Mouse (Mus musculus) megakaryocyte progenitor cell, adult 5-6 weeks (primary cell): ENCODE measurements at regions not wholly inside any gene's neighbourhood (a gene's known extent, or its start where the extent isn't known, plus 50 kb on each side); places are given as distances from the start of the nearest gene placed in this dataset.

Experiments
- ATAC-seq: replicated peaks from 2 replicates; pipeline ENCODE4 v1.8.0; 2016; ENCODE audit warnings: mild to moderate bottlenecking, moderate TSS enrichment, inconsistent platforms; ENCODE audit not compliant: poor library complexity

- ATAC-seq, result peak; percentile 73
Measured at GRCm38 (mm10) chr3:143103333-143103732, 221.5 kb upstream of the Pkn2 start.

DNA sequence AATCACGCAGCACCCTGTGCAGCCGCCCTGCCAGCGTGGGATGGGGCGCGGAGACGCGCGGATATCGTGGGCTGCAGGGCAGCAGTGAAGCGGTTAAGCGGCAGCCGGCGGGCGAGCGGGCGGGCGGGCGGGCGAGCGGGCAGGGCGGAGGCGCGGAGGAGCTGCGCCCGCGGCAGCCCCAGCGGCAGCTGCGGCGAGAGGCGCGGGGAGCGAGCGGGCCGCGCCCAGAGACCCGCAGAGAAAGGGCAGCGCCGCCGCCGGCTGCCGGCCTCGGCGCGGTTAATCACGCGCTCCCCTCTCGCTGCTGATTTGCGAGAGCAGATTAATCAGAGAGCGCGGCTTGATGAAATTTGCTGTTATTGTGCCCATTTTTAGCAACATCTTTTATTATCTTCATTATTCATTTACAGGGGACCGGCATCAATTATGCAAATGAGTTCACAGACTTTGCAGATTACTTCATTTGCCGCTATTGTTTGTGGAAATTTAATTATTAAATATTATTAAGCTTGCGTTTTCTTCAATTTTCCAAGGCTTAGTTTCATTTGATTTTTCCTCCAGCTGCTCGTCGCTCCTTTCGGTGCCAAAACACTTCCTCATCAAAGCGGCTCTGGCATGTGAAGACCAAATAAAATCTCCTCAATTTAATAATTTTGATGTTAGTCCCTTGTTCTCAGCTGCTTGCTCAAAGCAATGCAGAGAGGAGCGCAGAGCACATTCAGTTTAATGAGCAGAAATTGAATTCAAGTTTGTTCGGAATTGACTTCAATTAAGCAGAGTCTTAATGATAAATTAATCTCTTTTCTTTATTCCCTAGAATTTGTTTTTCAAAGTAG lies 219.2 kb upstream of the Pkn2 start:
- ATAC-seq, result peak; percentile 47

DNA sequence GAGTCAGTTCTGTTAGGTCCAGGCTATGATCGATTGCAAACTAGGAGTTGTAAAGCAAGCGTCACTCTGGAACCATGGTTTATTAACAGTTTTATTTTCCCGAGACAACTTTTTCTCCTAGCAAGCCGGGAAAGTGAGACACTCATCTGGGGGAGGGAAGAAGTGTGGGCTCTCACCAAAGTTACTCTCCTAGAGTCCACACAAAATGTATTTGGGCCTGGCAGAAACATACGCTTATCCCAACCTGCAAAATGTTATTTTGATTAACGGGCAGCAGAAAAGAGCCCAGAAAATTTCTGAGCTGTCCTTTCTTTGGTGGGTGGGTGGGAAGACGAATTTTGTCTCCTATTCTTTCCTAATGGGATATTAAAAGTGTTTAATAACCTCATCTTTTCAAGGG lies 218.4 kb upstream of the Pkn2 start:
- ATAC-seq, result no peak

DNA sequence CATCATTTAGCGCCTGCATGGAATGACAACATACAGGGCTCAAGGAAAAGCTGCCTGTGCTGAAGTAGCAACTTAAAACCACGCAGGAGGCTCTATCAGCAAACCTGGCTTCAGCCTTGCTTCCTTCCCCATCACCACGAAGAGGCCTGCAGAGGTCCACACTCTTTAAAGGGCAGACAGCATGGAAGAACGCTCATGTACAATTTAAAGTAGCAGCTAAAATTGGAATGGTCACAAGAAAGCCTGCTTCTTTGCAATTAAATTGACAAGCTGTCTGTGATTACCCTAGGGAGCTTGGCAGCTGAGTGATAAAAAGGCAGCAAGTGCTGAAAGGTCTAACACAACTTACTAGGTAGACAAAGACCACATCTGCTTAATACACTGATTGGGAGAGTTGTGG lies 210.4 kb upstream of the Pkn2 start:
- ATAC-seq, result no peak

DNA sequence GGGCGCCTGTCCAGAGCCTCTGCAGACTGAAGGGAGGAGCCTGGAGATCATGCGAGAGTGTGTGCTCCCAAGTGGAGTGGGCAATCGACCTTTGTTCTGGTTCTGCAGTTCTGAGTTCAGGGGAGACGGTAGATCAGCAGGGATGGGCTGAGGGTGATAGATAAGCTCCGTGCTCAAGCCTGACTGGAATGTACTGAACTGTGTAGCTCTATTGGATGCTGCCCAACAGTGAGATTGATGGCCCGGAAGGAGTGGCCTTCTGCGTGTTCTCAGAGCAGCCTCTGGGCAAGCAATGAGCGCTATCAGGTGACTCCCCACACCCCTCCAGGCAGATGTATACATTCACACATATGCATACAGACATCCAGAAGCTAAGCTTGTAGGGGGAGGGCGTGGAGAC lies 209.1 kb upstream of the Pkn2 start:
- peak; percentile 90 for ATAC-seq

- peak; percentile 49; the same call in 1 of the 2 replicates for ATAC-seq
Measured at GRCm38 (mm10) chr3:143090316-143090715, 208.5 kb upstream of the Pkn2 start.

DNA sequence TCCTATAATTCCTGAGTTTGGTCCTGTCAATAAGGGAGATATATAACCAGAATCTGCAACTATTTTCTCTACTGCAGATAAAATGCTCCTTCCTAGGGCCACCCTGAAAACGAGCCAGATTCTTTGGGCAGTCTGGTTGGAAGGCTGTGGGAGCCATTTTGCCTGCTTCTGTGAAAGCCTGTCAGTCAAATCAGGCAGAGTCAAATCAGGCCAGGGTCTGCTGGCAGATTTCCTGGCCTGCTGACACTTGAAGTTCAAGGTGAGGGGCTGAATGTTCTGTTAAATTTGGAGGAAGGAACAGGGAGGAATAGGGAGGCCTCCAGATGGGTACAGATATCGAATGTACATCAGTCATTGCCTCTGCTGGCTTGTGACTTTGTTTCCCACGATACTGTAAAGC lies 206.0 kb upstream of the Pkn2 start:
- ATAC-seq, result no peak

- no peak for ATAC-seq
Measured at GRCm38 (mm10) chr3:143078310-143078709, 196.5 kb upstream of the Pkn2 start.

DNA sequence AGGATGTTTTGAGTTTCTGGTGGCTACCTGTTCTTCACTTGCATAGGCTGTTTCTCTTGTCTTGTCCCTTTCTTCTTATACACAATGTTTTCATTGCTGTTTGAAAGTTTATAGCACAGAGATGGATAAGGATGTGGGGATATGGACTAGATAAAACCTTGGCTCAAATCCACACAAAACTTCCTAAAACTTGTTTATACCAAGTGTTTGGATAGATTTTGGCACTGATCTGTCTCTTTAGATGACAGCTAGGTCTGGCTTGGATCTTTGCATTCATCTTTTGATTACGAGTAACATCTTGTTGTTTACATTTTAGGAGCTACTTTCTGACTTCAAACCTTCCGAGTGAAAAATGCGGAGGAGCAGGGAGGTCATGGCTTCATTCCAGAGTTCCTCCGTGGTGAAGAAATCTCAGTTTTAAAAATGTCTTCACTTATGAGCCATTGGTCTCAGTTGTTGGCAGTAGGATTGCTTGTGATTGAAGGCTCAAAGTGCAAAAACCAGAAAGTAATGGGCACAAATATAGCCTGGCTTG lies 190.1 kb upstream of the Pkn2 start:
- no peak for ATAC-seq

DNA sequence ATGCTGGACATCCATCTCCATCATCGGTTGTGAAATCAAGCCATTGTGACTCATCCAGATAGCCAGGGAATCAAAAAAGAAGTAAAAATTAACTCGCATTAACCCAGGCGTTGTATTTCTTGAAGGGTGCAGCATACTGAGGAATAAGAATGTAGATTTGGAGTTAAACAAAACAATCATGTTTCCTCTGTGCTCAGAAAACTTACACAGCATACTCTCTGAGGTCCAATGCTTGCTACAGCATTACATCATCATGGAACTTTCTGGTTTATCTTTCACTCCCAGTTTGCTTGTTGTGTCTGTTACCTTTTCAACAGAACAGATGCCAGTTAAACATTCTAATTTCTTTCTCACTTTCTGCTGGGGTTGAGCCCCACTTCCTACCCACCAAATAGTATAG lies 173.1 kb upstream of the Pkn2 start:
- ATAC-seq, result no peak

GRCm38 (mm10) chr3:143053286-143053993 lies 171.6 kb upstream of the Pkn2 start:
- peak; percentile 23; the same call in 1 of the 2 replicates for ATAC-seq

DNA sequence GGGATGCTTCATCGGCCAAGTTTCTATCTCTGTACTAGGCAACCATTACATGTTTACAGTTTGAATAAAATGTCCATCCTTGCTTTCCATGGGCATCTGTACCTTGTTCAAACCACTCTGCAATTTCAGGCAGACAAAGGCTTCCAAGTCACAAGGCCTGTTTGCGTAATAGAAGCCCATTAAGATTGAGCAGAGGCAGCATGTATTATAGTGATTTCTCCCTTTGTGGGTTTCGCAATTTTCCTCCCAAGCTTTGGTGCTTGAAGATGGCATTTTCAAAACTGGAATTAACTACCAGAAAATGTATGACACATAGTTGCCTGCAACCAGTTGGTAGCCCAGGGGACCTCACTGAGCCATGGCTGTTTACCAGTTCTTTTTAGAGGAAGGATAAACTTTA lies 158.9 kb upstream of the Pkn2 start:
- ATAC-seq, result peak; percentile 62

DNA sequence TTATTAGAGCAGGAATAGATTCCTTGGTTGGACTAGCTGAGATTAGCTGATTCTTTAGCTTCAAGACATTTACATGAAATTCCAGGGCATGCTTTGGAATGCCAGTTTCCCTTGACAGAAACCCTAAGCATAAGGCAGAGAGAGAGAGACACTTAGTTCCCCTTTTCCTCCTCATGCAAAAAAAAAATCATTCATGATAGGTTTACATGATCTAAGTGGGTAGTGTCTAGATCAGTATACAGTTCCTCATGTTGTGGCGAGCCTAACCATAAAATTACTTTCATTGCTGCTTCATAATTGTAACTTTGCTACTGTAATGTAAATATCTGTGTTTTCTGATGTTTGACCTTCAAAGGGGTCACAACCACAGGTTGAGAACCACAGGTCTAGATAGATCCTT lies 154.3 kb upstream of the Pkn2 start:
- ATAC-seq, result peak; percentile 86

DNA sequence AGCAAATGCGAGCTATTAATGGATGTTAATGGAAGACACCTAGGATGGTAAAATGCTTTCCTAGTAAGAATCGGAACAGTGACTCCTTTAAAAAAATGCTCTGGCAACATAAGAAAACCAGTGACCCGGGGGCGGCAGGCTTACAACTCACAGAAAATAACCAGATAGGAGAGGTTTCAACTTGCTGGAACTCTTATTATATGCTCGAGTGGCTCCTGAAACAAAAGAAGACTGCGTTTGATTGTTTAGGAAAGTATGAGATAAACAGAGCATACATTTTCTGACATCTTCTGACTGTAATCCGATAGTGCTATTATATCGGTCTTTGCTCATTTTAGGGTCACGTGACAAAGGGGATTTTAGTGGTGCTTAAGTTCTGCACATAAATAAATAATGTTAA lies 152.8 kb upstream of the Pkn2 start:
- no peak for ATAC-seq

GRCm38 (mm10) chr3:143022486-143022885 lies 140.7 kb upstream of the Pkn2 start:
- no peak for ATAC-seq

DNA sequence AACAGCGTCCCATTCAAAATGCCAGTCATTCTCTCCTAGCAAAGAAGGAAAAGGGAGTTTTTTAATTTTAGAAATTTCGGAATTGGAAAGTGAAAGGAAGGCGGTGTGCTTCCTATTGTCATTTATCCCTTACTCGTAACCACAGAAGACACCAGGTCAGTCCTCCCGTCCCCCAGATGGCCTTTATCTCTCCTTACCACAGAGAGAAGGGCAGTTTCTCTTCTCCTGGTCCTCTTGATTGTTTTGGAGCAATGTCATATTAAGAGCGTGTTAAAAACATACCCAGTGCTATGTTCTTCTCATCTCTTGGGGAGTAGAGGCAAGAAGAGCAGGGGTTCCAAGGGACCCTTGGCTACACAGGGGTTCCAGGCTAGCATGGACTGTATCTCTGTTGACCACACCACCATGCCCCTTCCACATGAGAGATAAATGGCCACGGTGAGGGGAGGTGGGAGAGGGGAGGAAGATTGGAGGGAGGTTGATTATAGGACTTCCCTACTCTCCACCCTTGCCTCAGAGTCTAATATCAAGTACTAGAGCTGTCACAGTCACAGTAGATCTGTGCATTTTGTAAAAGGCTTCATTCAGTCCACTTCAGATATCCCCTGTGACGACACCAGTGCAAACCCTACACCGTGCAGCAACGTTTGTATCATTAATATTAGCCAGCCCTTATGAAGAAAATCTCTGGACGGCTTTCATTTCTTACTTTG lies 139.5 kb upstream of the Pkn2 start:
- peak; percentile 43 for ATAC-seq

DNA sequence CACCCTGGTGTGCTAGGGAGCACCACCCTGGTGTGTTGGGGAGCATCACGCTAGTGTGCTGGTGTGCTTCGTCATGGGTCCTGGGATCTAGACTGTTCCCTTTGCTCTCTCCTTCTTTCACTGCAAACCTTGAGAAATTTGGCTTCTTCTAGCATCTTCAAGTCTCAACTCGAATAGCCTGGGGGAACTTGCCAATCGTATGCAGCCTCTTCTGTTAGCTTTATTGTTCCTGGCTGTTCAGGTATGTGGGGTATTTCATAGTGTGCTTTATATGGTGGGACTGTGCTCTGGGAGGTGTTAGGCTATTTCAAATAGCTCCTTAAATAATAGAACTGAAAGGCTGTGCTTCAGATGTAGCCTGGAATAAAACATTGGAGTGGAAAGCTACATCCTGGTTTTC lies 135.7 kb upstream of the Pkn2 start:
- no peak for ATAC-seq

- ATAC-seq, result peak; percentile 67
Measured at GRCm38 (mm10) chr3:143016758-143017157, 135.0 kb upstream of the Pkn2 start.

GRCm38 (mm10) chr3:143014421-143014820 lies 132.6 kb upstream of the Pkn2 start:
- ATAC-seq, result peak; percentile 54

DNA sequence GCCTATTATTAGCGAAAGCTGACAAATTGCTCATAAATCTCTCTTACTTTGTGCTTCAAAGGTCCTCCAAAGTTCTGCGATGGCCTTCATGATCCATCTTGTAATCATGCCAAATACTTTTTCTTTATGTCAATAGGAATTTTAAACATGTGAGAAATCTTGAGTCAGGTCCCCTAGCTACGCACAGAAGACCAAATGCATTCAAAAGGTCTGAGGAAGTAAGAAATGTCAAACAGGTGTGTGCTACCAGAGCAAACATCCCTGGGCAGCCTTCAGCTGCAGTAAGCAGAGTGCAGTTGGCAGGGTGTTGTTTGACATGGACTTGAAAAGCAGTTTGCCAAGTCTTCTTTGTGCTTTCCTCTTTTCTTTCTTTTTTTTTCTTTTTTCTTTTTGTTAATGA lies 125.2 kb upstream of the Pkn2 start:
- ATAC-seq, result no peak

GRCm38 (mm10) chr3:143001952-143002351 lies 120.1 kb upstream of the Pkn2 start:
- no peak for ATAC-seq
